Mouse (Mus musculus): Measurements from ENCODE around the gene Bivm. TPM values are rescaled to one million over a fixed set of nuclear protein-coding genes. Genes with fewer than 3 reads are reported as not detected.

Gene Bivm
- polyA plus RNA-seq, 1 experiment: 2.0 TPM

- Histone ChIP-seq H3K27ac (ENCODE audit: control insufficient read depth, insufficient read depth, low read depth, low read length) (no peak overlapping the region), H3K36me3 (ENCODE audit: control insufficient read depth, insufficient read depth, low read length) (no peaks in the 10 kb centered on the region), H3K4me1 (ENCODE audit: control insufficient read depth, insufficient read depth, low read length) (no peaks in the 10 kb centered on the region), H3K4me3 (ENCODE audit: control insufficient read depth, low read depth, low read length) (peak overlapping the region; percentile 60), H3K27me3 (ENCODE audit: control insufficient read depth, insufficient read depth, low read length) (no peaks in the 10 kb centered on the region)
- TF ChIP-seq CTCF (IDR thresholded peaks at IDR 0.05; ENCODE audit: control insufficient read depth, insufficient read depth, insufficient replicate concordance, low read depth, low read length) (0 out of 2 replicates have a peak, but pooled peaks have one; percentile 1), POLR2A (IDR thresholded peaks at IDR 0.05; ENCODE audit: control insufficient read depth, low read depth, low read length) (no peak)
Observed at GRCm38 (mm10) chr1:44173903-44174302, 55.1 kb downstream of the Bivm start.

- H3K27me3 ChIP-seq (ENCODE audit: control insufficient read depth, insufficient read depth, low read length): no peaks in the 10 kb centered on the region
- TF ChIP-seq POLR2A (IDR thresholded peaks at IDR 0.05; ENCODE audit: control insufficient read depth, low read depth, low read length) (no peak), CTCF (IDR thresholded peaks at IDR 0.05; ENCODE audit: control insufficient read depth, insufficient read depth, insufficient replicate concordance, low read depth, low read length) (no peak)
- no peaks in the 10 kb centered on the region for H3K36me3 ChIP-seq (ENCODE audit: control insufficient read depth, insufficient read depth, low read length)
- no peak overlapping the region for H3K27ac ChIP-seq (ENCODE audit: control insufficient read depth, insufficient read depth, low read depth, low read length)
- H3K4me1 ChIP-seq (ENCODE audit: control insufficient read depth, insufficient read depth, low read length): no peaks in the 10 kb centered on the region
- H3K4me3 ChIP-seq (ENCODE audit: control insufficient read depth, low read depth, low read length): no peak overlapping the region
Observed at GRCm38 (mm10) chr1:44178086-44178485, 59.3 kb downstream of the Bivm start.

- no peak for TF ChIP-seq POLR2A (IDR thresholded peaks at IDR 0.05; ENCODE audit: control insufficient read depth, low read depth, low read length)
Observed at GRCm38 (mm10) chr1:44186396-44186795, 67.6 kb downstream of the Bivm start.

More at GRCm38 (mm10) chr1:44186396-44186795, 67.6 kb downstream of the Bivm start:
- Histone ChIP-seq H3K27ac (ENCODE audit: control insufficient read depth, insufficient read depth, low read depth, low read length) (no peak overlapping the region), H3K4me1 (ENCODE audit: control insufficient read depth, insufficient read depth, low read length) (no peaks in the 10 kb centered on the region), H3K4me3 (ENCODE audit: control insufficient read depth, low read depth, low read length) (no peak overlapping the region), H3K27me3 (ENCODE audit: control insufficient read depth, insufficient read depth, low read length) (no peaks in the 10 kb centered on the region), H3K36me3 (ENCODE audit: control insufficient read depth, insufficient read depth, low read length) (no peaks in the 10 kb centered on the region)

Other genes starting within 250 kb of the Bivm start
- 27.8 and 35.4 TPM in 2 replicates for gene Tpp2, start 185.3 kb upstream of the Bivm start, polyA plus RNA-seq (2012; rRNA removed)
- gene Mettl21c, start 98.9 kb upstream of the Bivm start, polyA plus RNA-seq (2012; rRNA removed): 0.07 TPM in 1 of 2 replicates, not detected in the other
- gene Gm8251, start 57.0 kb upstream of the Bivm start, polyA plus RNA-seq (2012; rRNA removed): 3.4 and 4.5 TPM in 2 replicates
- gene Tex30, start 16.5 kb upstream of the Bivm start, polyA plus RNA-seq (2012; rRNA removed): 102 and 157 TPM in 2 replicates
- 2.3 and 2.9 TPM in 2 replicates for gene Kdelc1, start 149 bp upstream of the Bivm start, polyA plus RNA-seq (2012; rRNA removed)
- gene Ercc5, start 28.8 kb downstream of the Bivm start, polyA plus RNA-seq (2012; rRNA removed): 3.6 and 5.2 TPM in 2 replicates
- not detected in 2 replicates for gene Mettl21e, start 100.0 kb downstream of the Bivm start, polyA plus RNA-seq (2012; rRNA removed)